Mouse (Mus musculus): ENCODE data around the gene Gm20388. TPM values are rescaled to one million over a fixed set of nuclear protein-coding genes. Genes with fewer than 3 reads are reported as not detected.

Gene Gm20388
- total and polyA plus RNA-seq, 2 experiments from 2014 or later, result 17.3 TPM; not detected in 1

DNA sequence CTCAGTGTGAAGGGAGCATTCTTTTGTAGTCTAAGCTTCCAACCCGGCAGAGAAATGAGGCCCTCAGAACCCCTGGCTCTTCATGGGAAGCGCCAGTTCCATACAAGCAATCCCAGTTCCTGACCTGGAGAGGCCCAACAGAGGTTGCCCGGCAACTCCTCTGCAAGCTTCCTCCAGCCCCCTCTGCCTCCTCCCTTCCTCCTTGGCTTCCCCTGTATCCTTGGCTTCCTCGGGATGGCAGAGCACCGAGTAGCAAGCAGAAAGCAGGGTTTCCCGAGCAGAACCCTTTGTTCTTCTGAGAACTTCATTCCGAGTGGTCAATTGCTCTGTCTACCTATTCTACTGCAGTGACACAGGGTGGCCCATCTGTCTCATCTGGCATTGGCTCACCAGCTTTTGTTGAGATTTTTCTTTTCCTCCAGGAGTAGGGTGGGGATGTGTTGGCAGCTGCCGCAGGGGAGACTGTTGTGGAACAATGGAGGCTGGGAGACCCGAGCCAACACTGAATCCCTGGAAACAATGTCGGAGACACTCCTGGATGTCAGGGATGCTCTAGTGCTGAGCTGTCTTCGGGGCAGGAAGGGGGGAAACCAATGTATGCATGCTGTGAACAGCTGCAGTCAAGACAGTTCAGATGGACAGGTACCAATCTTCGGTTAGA is 2795.4 kb downstream of the Gm20388 start:
- Histone ChIP-seq H3K9ac (replicated peaks; ENCODE audit: low read depth, low read length) (no peak overlapping the region), H3K9me3 (replicated peaks; ENCODE audit: control insufficient read depth, low read length) (no peaks in the 10 kb centered on the region), H3K4me1 (ENCODE audit: control insufficient read depth, insufficient read depth) (no peaks in the 10 kb centered on the region), H3K4me3 (ENCODE audit: low read depth, low read length) (no peak overlapping the region), H3K4me2 (ENCODE audit: low read depth, low read length) (no peak overlapping the region), H3K27ac (ENCODE audit: low read depth) (peak overlapping the region; percentile 41), H3K27me3 (ENCODE audit: control insufficient read depth, insufficient read depth, low read length) (no peaks in the 10 kb centered on the region), H3K36me3 (replicated peaks; ENCODE audit: control insufficient read depth, insufficient read depth, low read length) (no peaks in the 10 kb centered on the region)
- DNase-seq (ENCODE audit: low spot score) (no peak), ATAC-seq (ENCODE audit: insufficient read depth, low read depth) (peak; percentile 45; the same call in 1 of the 2 replicates)
- 43% methylated on average over 12 of the region's 12 CpGs for WGBS
- TF ChIP-seq CTCF (IDR thresholded peaks at IDR 0.05; ENCODE audit: low read depth), result no peak
- TF ChIP-seq EP300 (IDR thresholded peaks at IDR 0.05; ENCODE audit: low read depth), result no peak

DNA sequence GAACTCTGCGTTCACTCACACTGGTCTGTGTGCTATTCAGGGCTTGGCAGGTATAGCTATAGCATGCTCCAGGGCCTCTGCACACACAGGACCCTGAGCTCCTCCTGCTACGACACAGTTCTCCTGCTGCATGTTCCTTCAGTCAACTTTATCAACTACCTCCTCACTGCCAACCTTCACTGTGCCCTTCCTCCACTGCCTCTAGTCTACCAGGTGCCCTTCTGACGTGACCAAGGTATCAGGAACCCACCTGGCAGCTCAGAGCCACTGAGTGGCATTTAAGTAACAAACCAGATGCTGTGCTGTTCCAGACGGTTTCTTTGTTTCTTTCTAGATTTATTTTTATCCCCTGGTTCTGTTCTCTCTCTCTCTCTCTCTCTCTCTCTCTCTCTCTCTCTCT is 2796.5 kb downstream of the Gm20388 start:
- Histone ChIP-seq H3K27me3 (ENCODE audit: control insufficient read depth, insufficient read depth, low read length) (no peaks in the 10 kb centered on the region; the same call in 1 of the 2 replicates), H3K4me2 (ENCODE audit: low read depth, low read length) (no peak overlapping the region), H3K9ac (replicated peaks; ENCODE audit: low read depth, low read length) (no peak overlapping the region), H3K9me3 (replicated peaks; ENCODE audit: control insufficient read depth, low read length) (no peaks in the 10 kb centered on the region), H3K4me3 (ENCODE audit: low read depth, low read length) (no peak overlapping the region), H3K36me3 (replicated peaks; ENCODE audit: control insufficient read depth, insufficient read depth, low read length) (no peaks in the 10 kb centered on the region), H3K27ac (ENCODE audit: low read depth) (no peak overlapping the region), H3K4me1 (ENCODE audit: control insufficient read depth, insufficient read depth) (no peaks in the 10 kb centered on the region)
- DNase-seq (ENCODE audit: low spot score) (no peak), ATAC-seq (ENCODE audit: insufficient read depth, low read depth) (no peak)
- TF ChIP-seq EP300 (IDR thresholded peaks at IDR 0.05; ENCODE audit: low read depth) (no peak), CTCF (IDR thresholded peaks at IDR 0.05; ENCODE audit: low read depth) (no peak)
- WGBS, result 38% methylated on average over 4 of the region's 4 CpGs

DNA sequence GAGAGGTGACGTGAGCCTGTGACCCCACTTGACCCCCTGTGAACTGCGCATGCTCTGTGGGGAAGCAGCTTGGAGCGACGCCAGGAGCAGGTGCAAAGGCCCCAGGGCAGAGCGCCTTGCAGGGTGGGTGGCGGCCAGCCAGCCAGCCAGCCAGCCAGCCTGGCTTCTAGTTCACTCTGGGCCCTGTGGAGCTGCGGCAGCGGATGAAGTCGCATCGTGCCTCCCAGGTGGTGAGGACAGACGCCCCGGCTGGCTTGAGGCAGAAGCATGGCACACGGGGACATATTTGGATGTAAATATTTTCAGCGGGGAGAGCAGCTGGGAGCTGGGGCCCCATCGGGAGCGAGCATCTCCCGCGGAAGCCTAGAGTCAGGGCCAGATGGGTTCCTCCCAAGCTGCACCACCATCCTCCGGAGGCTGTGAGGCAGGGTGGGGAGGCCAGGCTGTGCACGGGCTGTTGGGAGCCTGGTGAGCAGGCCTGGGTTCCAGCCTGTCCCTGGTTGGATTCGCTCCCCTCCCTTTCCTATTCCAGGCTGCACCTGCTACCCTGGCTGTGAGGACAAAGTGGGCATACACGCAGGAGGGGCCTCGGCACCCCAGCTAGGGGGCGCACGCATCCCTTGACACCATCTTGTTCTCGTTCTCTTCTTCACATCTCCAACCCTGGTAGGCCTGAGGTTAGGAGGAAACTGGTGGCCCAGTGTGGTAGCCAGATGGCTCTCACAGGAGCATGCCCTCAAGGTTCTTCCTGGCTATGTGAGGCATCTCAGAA is 2798.9 kb downstream of the Gm20388 start:
- no peak for DNase-seq (ENCODE audit: low spot score)
- H3K27me3 ChIP-seq (ENCODE audit: control insufficient read depth, insufficient read depth, low read length), result no peaks in the 10 kb centered on the region; the same call in 1 of the 2 replicates
- TF ChIP-seq EP300 (IDR thresholded peaks at IDR 0.05; ENCODE audit: low read depth) (no peak), CTCF (IDR thresholded peaks at IDR 0.05; ENCODE audit: low read depth) (no peak)
- H3K4me1 ChIP-seq (ENCODE audit: control insufficient read depth, insufficient read depth), result no peaks in the 10 kb centered on the region
- H3K9me3 ChIP-seq (replicated peaks; ENCODE audit: control insufficient read depth, low read length), result no peaks in the 10 kb centered on the region
- no peaks in the 10 kb centered on the region for H3K36me3 ChIP-seq (replicated peaks; ENCODE audit: control insufficient read depth, insufficient read depth, low read length)
- H3K9ac ChIP-seq (replicated peaks; ENCODE audit: low read depth, low read length), result no peak overlapping the region
- WGBS, result 48% methylated on average over 26 of the region's 26 CpGs
- ATAC-seq (ENCODE audit: insufficient read depth, low read depth), result no peak
- H3K27ac ChIP-seq (ENCODE audit: low read depth), result no peak overlapping the region
- no peak overlapping the region for H3K4me3 ChIP-seq (ENCODE audit: low read depth, low read length)
- no peak overlapping the region for H3K4me2 ChIP-seq (ENCODE audit: low read depth, low read length)

DNA sequence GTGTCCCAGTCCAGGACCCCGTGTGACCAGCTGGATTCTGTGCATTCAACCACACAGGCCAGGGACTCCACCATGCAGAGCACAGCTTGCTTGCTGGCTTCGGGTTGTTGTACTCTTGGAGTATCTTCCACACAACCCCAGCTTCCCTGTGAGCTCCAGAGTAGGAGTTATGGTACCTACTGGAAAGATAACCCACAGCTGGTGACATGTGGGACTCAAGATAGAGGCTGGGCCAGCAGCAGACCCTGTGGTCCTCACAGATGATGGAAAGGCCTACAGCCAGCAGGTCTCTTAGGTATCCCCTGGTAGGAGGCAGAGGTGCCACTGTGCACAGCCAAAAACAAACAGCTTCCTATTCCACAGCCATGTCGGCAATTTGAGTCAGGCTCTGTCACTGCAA is 2800.8 kb downstream of the Gm20388 start:
- no peaks in the 10 kb centered on the region for H3K36me3 ChIP-seq (replicated peaks; ENCODE audit: control insufficient read depth, insufficient read depth, low read length)
- no peak overlapping the region for H3K4me2 ChIP-seq (ENCODE audit: low read depth, low read length)
- DNase-seq (ENCODE audit: low spot score) (no peak), ATAC-seq (ENCODE audit: insufficient read depth, low read depth) (no peak)
- no peak overlapping the region for H3K9ac ChIP-seq (replicated peaks; ENCODE audit: low read depth, low read length)
- no peaks in the 10 kb centered on the region for H3K9me3 ChIP-seq (replicated peaks; ENCODE audit: control insufficient read depth, low read length)
- TF ChIP-seq EP300 (IDR thresholded peaks at IDR 0.05; ENCODE audit: low read depth), result no peak
- TF ChIP-seq CTCF (IDR thresholded peaks at IDR 0.05; ENCODE audit: low read depth), result no peak
- 64% methylated on average over 3 of the region's 3 CpGs for WGBS
- H3K4me3 ChIP-seq (ENCODE audit: low read depth, low read length), result no peak overlapping the region
- peak overlapping the region; percentile 44 for H3K27ac ChIP-seq (ENCODE audit: low read depth)
- H3K27me3 ChIP-seq (ENCODE audit: control insufficient read depth, insufficient read depth, low read length), result no peaks in the 10 kb centered on the region; the same call in 1 of the 2 replicates
- H3K4me1 ChIP-seq (ENCODE audit: control insufficient read depth, insufficient read depth), result no peaks in the 10 kb centered on the region

DNA sequence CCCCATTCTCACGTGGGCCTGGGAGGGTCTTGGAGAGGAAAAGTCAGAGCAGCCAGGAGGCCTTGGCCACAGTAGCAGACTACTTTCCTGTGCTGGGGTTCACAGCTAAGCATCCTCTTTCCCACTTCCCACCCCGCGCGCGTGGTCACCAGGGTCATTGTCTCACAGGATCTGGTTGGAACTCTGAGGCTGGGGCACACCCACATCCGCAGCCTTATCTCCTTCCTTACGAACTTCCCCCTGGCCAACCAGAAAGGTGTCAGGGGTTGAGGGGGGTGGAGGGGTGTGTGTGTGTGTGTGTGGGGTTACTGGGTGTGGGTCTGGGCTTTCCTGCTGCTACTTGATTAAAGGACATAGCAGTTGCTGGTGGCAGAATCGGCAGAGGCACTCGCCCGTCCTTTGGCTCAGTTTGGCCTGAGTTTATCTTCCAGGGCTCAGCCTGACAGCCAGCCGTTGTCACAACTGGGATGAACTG is 2801.3 kb downstream of the Gm20388 start:
- no peak for TF ChIP-seq CTCF (IDR thresholded peaks at IDR 0.05; ENCODE audit: low read depth)
- peak; percentile 81 for TF ChIP-seq EP300 (IDR thresholded peaks at IDR 0.05; ENCODE audit: low read depth)
- Histone ChIP-seq H3K27ac (ENCODE audit: low read depth) (peak overlapping the region; percentile 44), H3K27me3 (ENCODE audit: control insufficient read depth, insufficient read depth, low read length) (no peaks in the 10 kb centered on the region; the same call in 1 of the 2 replicates), H3K4me2 (ENCODE audit: low read depth, low read length) (peak overlapping the region; percentile 15; the same call in 1 of the 2 replicates), H3K36me3 (replicated peaks; ENCODE audit: control insufficient read depth, insufficient read depth, low read length) (no peaks in the 10 kb centered on the region), H3K9ac (replicated peaks; ENCODE audit: low read depth, low read length) (no peak overlapping the region), H3K9me3 (replicated peaks; ENCODE audit: control insufficient read depth, low read length) (no peaks in the 10 kb centered on the region), H3K4me3 (ENCODE audit: low read depth, low read length) (no peak overlapping the region), H3K4me1 (ENCODE audit: control insufficient read depth, insufficient read depth) (no peaks in the 10 kb centered on the region)
- peak; percentile 72 for ATAC-seq (ENCODE audit: insufficient read depth, low read depth)
- WGBS, result 32% methylated on average over 11 of the region's 11 CpGs
- DNase-seq (ENCODE audit: low spot score), result peak; percentile 55
